ENCODE assay signal across 25 mouse cellular contexts in the genomic region with DNA sequence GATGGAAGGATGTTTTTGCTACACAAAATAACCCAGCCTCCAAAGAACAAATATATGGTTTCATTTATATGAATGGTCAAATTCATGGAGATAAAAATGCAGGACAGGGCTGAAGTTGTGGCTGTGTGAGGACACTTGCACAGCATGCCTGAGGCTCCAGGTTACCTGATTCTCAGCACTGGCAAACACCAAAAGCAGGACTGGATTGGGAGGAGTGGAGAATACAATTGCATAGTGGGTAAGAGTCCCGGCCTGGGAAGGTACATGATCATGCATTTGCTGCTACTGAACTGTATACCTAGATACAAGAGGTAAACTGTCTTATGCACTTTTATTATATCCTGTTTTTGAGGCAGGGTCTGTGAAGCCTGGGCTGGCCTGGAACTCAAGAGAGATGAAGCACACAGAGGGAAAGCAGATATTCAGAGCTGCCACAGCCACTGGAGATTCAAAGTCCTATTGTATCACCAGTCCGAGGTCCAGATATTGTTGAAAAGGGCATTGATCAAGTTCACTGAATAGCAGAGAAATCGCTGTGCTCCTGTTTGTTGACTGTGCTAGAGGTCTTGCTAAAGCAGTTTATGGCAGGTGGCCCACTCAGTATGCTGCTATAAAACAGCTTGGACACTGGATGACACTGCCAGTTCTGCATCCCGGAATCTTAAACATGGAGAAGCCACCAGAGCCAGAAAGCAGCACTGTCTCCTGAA. TPM values are rescaled to one million over a fixed set of nuclear protein-coding genes. Genes with fewer than 3 reads are reported as not detected.
DNase-seq lines count a peak whose midpoint lies in the region; ATAC-seq and TF ChIP-seq lines count a peak whose summit lies in the region.
"Had no signal": no experiment of that assay in that cellular context is flagged by ENCODE, and none has a peak within 500 bp of the region (broad histone marks: within the 10 kb centered on the region; RNA-seq: fewer than 3 reads in every experiment).

No protein-coding gene starts in this region.

- DNase-seq in cerebellum, postnatal 14 days = peak; percentile 57 to 58
- DNase-seq in cerebellum, postnatal 4 days (ENCODE audit: low spot score in 2 of 2) = no peak
- no peak for DNase-seq in liver, embryonic 13.5 days
- no peak for DNase-seq in liver
- no peak for DNase-seq in midbrain, postnatal 0 days (ENCODE audit: low spot score)
- DNase-seq in layer of hippocampus, adult 11-12 months (ENCODE audit: low spot score) = no peak
- DNase-seq: adrenal gland, postnatal 14 days; gastrocnemius, postnatal 14 days; heart, postnatal 14 days; kidney, adult 11 months; kidney, postnatal 14 days; right cerebral cortex, postnatal 25 days; spleen, adult 18-20 months; thymus, postnatal 14 days had no signal

- TF ChIP-seq CTCF in midbrain, postnatal 0 days (IDR thresholded peaks at IDR 0.05) = no peak
- TF ChIP-seq CTCF in small intestine, adult 2 months (IDR thresholded peaks at IDR 0.05; ENCODE audit: extremely low read depth, insufficient read length, insufficient replicate concordance, low read depth, low read length) = no peak

- no peak for ATAC-seq in liver, embryonic 13.5 days (ENCODE audit: low read depth)
- ATAC-seq in midbrain, embryonic 16.5 days = no peak
- no peak for ATAC-seq in midbrain, postnatal 0 days (ENCODE audit: low FRiP score)
- ATAC-seq: forebrain, embryonic 13.5 days; hindbrain, embryonic 16.5 days; Patski had no signal

- no peaks in the 10 kb centered on the region for H3K27me3 ChIP-seq in liver, embryonic 13.5 days
- H3K27me3 ChIP-seq in midbrain, embryonic 16.5 days (ENCODE audit: control insufficient read depth, insufficient read depth, low read depth, low read length) = no peaks in the 10 kb centered on the region
- H3K27me3 ChIP-seq in midbrain, postnatal 0 days (ENCODE audit: insufficient read depth, low read length) = no peaks in the 10 kb centered on the region
- no peaks in the 10 kb centered on the region for H3K27me3 ChIP-seq in small intestine, adult 2 months (ENCODE audit: control insufficient read depth, insufficient read depth, low read length)
- H3K27me3 ChIP-seq: forebrain, embryonic 13.5 days; limb, embryonic 13.5 days; megakaryocyte, embryonic 14.5 days; midbrain, embryonic 12.5 days; Patski had no signal

- peak overlapping the region; percentile 8; the same call in 1 of the 2 replicates for H3K27ac ChIP-seq in liver, embryonic 13.5 days
- H3K27ac ChIP-seq in midbrain, embryonic 16.5 days (ENCODE audit: low read length) = 0 out of 2 replicates have a peak overlapping the region, but pooled peaks have one; percentile 33
- H3K27ac ChIP-seq in midbrain, postnatal 0 days (ENCODE audit: low read depth, low read length) = no peak overlapping the region
- peak overlapping the region; percentile 28; the same call in 1 of the 2 replicates for H3K27ac ChIP-seq in small intestine, adult 2 months (ENCODE audit: insufficient read depth, low read depth, low read length)
- H3K27ac ChIP-seq: forebrain, embryonic 13.5 days; hindbrain, embryonic 10.5 days; layer of hippocampus, adult 2 months; left cerebral cortex, adult 2 months; limb, embryonic 13.5 days; midbrain, embryonic 12.5 days had no signal

- peaks cover 55% of the 10 kb centered on the region for H3K36me3 ChIP-seq in liver, embryonic 13.5 days
- peaks cover 20% of the 10 kb centered on the region for H3K36me3 ChIP-seq in midbrain, embryonic 16.5 days (ENCODE audit: control insufficient read depth, insufficient read depth, low read length)
- H3K36me3 ChIP-seq in midbrain, postnatal 0 days (ENCODE audit: insufficient read depth, low read length) = peaks cover 29% of the 10 kb centered on the region
- H3K36me3 ChIP-seq in small intestine, adult 2 months (ENCODE audit: control insufficient read depth, insufficient read depth, low read length) = peaks cover 28% of the 10 kb centered on the region

- peak overlapping the region; percentile 26; the same call in 1 of the 2 replicates for H3K9ac ChIP-seq in liver, embryonic 13.5 days
- H3K9ac ChIP-seq in midbrain, embryonic 16.5 days (ENCODE audit: low read depth, low read length) = no peak overlapping the region
- H3K9ac ChIP-seq in midbrain, postnatal 0 days (replicated peaks; ENCODE audit: low read length, poor library complexity, severe bottlenecking) = no peak overlapping the region
- H3K9ac ChIP-seq: forebrain, embryonic 13.5 days; limb, embryonic 13.5 days; midbrain, embryonic 12.5 days had no signal

- peaks cover 20% of the 10 kb centered on the region for H3K4me1 ChIP-seq in liver, embryonic 13.5 days (replicated peaks)
- H3K4me1 ChIP-seq in midbrain, embryonic 16.5 days (ENCODE audit: control insufficient read depth, insufficient read depth, low read length) = peaks cover 6% of the 10 kb centered on the region
- H3K4me1 ChIP-seq in midbrain, postnatal 0 days (ENCODE audit: insufficient read depth, low read length) = no peaks in the 10 kb centered on the region
- no peaks in the 10 kb centered on the region for H3K4me1 ChIP-seq in small intestine, adult 2 months (ENCODE audit: control insufficient read depth, insufficient read depth, insufficient read length, low read length)

- no peak overlapping the region for H3K4me2 ChIP-seq in liver, embryonic 13.5 days
- H3K4me2 ChIP-seq in midbrain, embryonic 16.5 days (ENCODE audit: low read length) = no peak overlapping the region
- no peak overlapping the region for H3K4me2 ChIP-seq in midbrain, postnatal 0 days (ENCODE audit: low read depth, low read length, poor library complexity, severe bottlenecking)
- H3K4me2 ChIP-seq: forebrain, embryonic 13.5 days; limb, embryonic 13.5 days; midbrain, embryonic 12.5 days had no signal

- H3K4me3 ChIP-seq in liver, embryonic 13.5 days (replicated peaks) = no peak overlapping the region
- no peak overlapping the region for H3K4me3 ChIP-seq in midbrain, embryonic 16.5 days (ENCODE audit: low read depth, low read length)
- H3K4me3 ChIP-seq in midbrain, postnatal 0 days (ENCODE audit: low read depth, low read length) = no peak overlapping the region
- H3K4me3 ChIP-seq in small intestine, adult 2 months (ENCODE audit: low read depth, low read length) = no peak overlapping the region
- H3K4me3 ChIP-seq: forebrain, embryonic 13.5 days; hindbrain, embryonic 10.5 days; layer of hippocampus, adult 2 months; left cerebral cortex, adult 2 months; limb, embryonic 13.5 days; megakaryocyte, embryonic 14.5 days; midbrain, embryonic 12.5 days had no signal

- no peak for TF ChIP-seq POLR2A in small intestine, adult 2 months (IDR thresholded peaks at IDR 0.05; ENCODE audit: low read depth, low read length)

- no peaks in the 10 kb centered on the region for H3K9me3 ChIP-seq in liver, embryonic 13.5 days (replicated peaks)
- H3K9me3 ChIP-seq in midbrain, embryonic 16.5 days (replicated peaks; ENCODE audit: control insufficient read depth, low read length, poor library complexity, severe bottlenecking) = no peaks in the 10 kb centered on the region
- no peaks in the 10 kb centered on the region for H3K9me3 ChIP-seq in midbrain, postnatal 0 days (ENCODE audit: low read length)
- H3K9me3 ChIP-seq: forebrain, embryonic 13.5 days; hindbrain, embryonic 10.5 days; limb, embryonic 13.5 days; megakaryocyte, embryonic 14.5 days; midbrain, embryonic 12.5 days had no signal

- WGBS in liver, embryonic 13.5 days (ENCODE audit: insufficient replicate concordance) = 53% methylated on average over 4 of the region's 4 CpGs
- WGBS in midbrain, embryonic 16.5 days = 59% methylated on average over 4 of the region's 4 CpGs
- WGBS in midbrain, postnatal 0 days = 61% methylated on average over 4 of the region's 4 CpGs
- 32% methylated on average over 4 of the region's 4 CpGs for WGBS in small intestine, adult 2 months

RNA-seq across cellular contexts. Expression of a gene that starts 3.2 kb away (rescaled TPM):
- 21.2 and 22.9 TPM in 2 replicates for polyA plus RNA-seq in liver, embryonic 13.5 days (2015; fragmentation: Nextera tagmentation; extraction: Ambion mirVana)
- 85.1 and 86.6 TPM in 2 replicates for polyA plus RNA-seq in midbrain, embryonic 16.5 days (2015; fragmentation: Nextera tagmentation; extraction: Ambion mirVana)
- 41.2 and 51.9 TPM in 2 replicates for total RNA-seq in midbrain, postnatal 0 days (2014; rRNA removed)
- 93.5 and 97.2 TPM in 2 replicates for polyA plus RNA-seq in midbrain, postnatal 0 days (2015; fragmentation: Nextera tagmentation; extraction: Ambion mirVana)
- 3.4 and 7.1 TPM in 2 replicates for polyA plus RNA-seq in small intestine, adult 2 months (2012; rRNA removed)

RNA-seq across cellular contexts. Expression of a gene that starts 15.3 kb away (rescaled TPM):
- polyA plus RNA-seq in liver, embryonic 13.5 days (2015; fragmentation: Nextera tagmentation; extraction: Ambion mirVana) = 65.8 and 72.5 TPM in 2 replicates
- polyA plus RNA-seq in midbrain, embryonic 16.5 days (2015; fragmentation: Nextera tagmentation; extraction: Ambion mirVana) = 167 and 181 TPM in 2 replicates
- total RNA-seq in midbrain, postnatal 0 days (2014; rRNA removed) = 233 and 254 TPM in 2 replicates
- polyA plus RNA-seq in midbrain, postnatal 0 days (2015; fragmentation: Nextera tagmentation; extraction: Ambion mirVana) = 154 and 163 TPM in 2 replicates
- polyA plus RNA-seq in small intestine, adult 2 months (2012; rRNA removed) = 14.3 and 22.3 TPM in 2 replicates

RNA-seq across cellular contexts. Expression of a gene that starts 18.1 kb away (rescaled TPM):
- 75.0 and 85.0 TPM in 2 replicates for polyA plus RNA-seq in liver, embryonic 13.5 days (2015; fragmentation: Nextera tagmentation; extraction: Ambion mirVana)
- 260 and 272 TPM in 2 replicates for polyA plus RNA-seq in midbrain, embryonic 16.5 days (2015; fragmentation: Nextera tagmentation; extraction: Ambion mirVana)
- total RNA-seq in midbrain, postnatal 0 days (2014; rRNA removed) = 136 and 147 TPM in 2 replicates
- 177 and 182 TPM in 2 replicates for polyA plus RNA-seq in midbrain, postnatal 0 days (2015; fragmentation: Nextera tagmentation; extraction: Ambion mirVana)
- 4.3 and 5.9 TPM in 2 replicates for polyA plus RNA-seq in small intestine, adult 2 months (2012; rRNA removed)

RNA-seq across cellular contexts. Expression of a gene that starts 20.2 kb away (rescaled TPM):
- polyA plus RNA-seq in liver, embryonic 13.5 days (2015; fragmentation: Nextera tagmentation; extraction: Ambion mirVana) = 14.7 and 16.0 TPM in 2 replicates
- 12.4 and 19.5 TPM in 2 replicates for polyA plus RNA-seq in midbrain, embryonic 16.5 days (2015; fragmentation: Nextera tagmentation; extraction: Ambion mirVana)
- 16.4 and 27.5 TPM in 2 replicates for total RNA-seq in midbrain, postnatal 0 days (2014; rRNA removed)
- polyA plus RNA-seq in midbrain, postnatal 0 days (2015; fragmentation: Nextera tagmentation; extraction: Ambion mirVana) = 54.2 and 59.9 TPM in 2 replicates
- 20.2 and 26.8 TPM in 2 replicates for polyA plus RNA-seq in small intestine, adult 2 months (2012; rRNA removed)

RNA-seq across cellular contexts. Expression of a gene that starts 20.2 kb away (rescaled TPM):
- polyA plus RNA-seq in liver, embryonic 13.5 days (2015; fragmentation: Nextera tagmentation; extraction: Ambion mirVana) = 19.8 and 20.6 TPM in 2 replicates
- polyA plus RNA-seq in midbrain, embryonic 16.5 days (2015; fragmentation: Nextera tagmentation; extraction: Ambion mirVana) = 7.6 and 8.9 TPM in 2 replicates
- total RNA-seq in midbrain, postnatal 0 days (2014; rRNA removed) = 4.5 and 7.3 TPM in 2 replicates
- polyA plus RNA-seq in midbrain, postnatal 0 days (2015; fragmentation: Nextera tagmentation; extraction: Ambion mirVana) = 20.3 and 21.1 TPM in 2 replicates
- 8.5 and 9.7 TPM in 2 replicates for polyA plus RNA-seq in small intestine, adult 2 months (2012; rRNA removed)

Comparison
In these comparisons a context has a peak if more than half of its experiments do, and no peak if none do; other contexts are left out.
1. DNase-seq: peak in cerebellum, postnatal 14 days (2 of 2); none in cerebellum, postnatal 4 days (0 of 2), liver, embryonic 13.5 days (single experiment), liver (single experiment), midbrain, postnatal 0 days (single experiment) and layer of hippocampus, adult 11-12 months (single experiment).
2. RNA of a gene that starts 18.1 kb away (polyA plus RNA-seq): 260 to 272 TPM in midbrain, embryonic 16.5 days, 177 to 182 TPM in midbrain, postnatal 0 days and 75.0 to 85.0 TPM in liver, embryonic 13.5 days; 4.3 to 5.9 TPM in small intestine, adult 2 months; every median in the first group is over 10 times any median in the second.